Mouse (Mus musculus): ENCODE results near the gene Sbno2. TPM values are rescaled to one million over a fixed set of nuclear protein-coding genes. Genes with fewer than 3 reads are reported as not detected.

Gene Sbno2
- total and polyA plus RNA-seq, 3 experiments: 9.7 to 24.2 (median 22.6) TPM

DNA sequence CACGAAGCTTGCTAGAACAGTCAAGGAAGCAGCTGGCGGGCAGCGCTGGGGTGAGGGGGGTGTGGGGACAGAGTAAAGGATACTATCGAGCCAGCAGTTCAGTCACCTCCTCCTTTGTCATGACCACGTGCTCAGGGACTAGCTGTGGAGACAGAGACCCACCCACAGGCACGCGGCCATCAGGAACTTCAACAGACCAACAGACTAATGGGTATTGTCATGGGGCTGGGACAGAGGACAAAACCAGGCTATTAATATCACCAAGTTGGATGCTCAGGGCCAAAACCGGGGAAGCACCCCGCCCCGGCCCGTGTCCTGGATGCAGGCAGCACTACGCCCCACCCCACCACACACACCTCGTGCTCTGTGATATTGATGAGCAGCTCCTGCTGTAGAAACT lies 68.5 kb downstream of the Sbno2 start:
- H3K9ac ChIP-seq (ENCODE audit: insufficient read depth, low read depth): no peak overlapping the region
- no peaks in the 10 kb centered on the region for H3K9me3 ChIP-seq (replicated peaks; ENCODE audit: low read length)
- DNase-seq (ENCODE audit: extremely low read depth): no peak
- dilution Hi-C loops (cut with MboI; ENCODE audit: extremely low pct_ligation_motif_present, extremely low pct_unique_long_range_greater_than_20kb, low sequenced_read_pairs) (no loop called here), in situ Hi-C loops (cut with MboI; ENCODE audit: low pct_ligation_motif_present, low pct_unique_long_range_greater_than_20kb, low sequenced_read_pairs) (no loop called here)
- H3K4me2 ChIP-seq (ENCODE audit: insufficient read depth, low read depth, poor library complexity, severe bottlenecking): no peak overlapping the region
- H3K27ac ChIP-seq (ENCODE audit: insufficient read depth, low read depth): no peak overlapping the region
- peaks cover 35 to 50% of the 10 kb centered on the region in 2 experiments for H3K36me3 ChIP-seq (replicated peaks in 1 of 2; ENCODE audit: control insufficient read depth in 1 of 2, insufficient read depth in 1 of 2, low read length in 1 of 2)
- H3K79me2 ChIP-seq (replicated peaks; ENCODE audit: control insufficient read depth, extremely low read depth, insufficient read depth, poor library complexity, severe bottlenecking): peaks cover 20% of the 10 kb centered on the region
- no peaks in the 10 kb centered on the region for H3K27me3 ChIP-seq (replicated peaks)
- peaks cover 22 to 56% of the 10 kb centered on the region in 2 experiments for H3K4me1 ChIP-seq (ENCODE audit: control insufficient read depth in 1 of 2, insufficient read depth in 2 of 2)
- H3K4me3 ChIP-seq (replicated peaks in 1 of 3; ENCODE audit: low read depth in 2 of 3, low read length in 2 of 3, poor library complexity in 1 of 3): no peak overlapping the region
- TF ChIP-seq NRF1 (IDR thresholded peaks at IDR 0.05; ENCODE audit: low read depth, low read length) (no peak), MAX (IDR thresholded peaks at IDR 0.05; ENCODE audit: low read length) (no peak), TBP (conservative IDR thresholded peaks at IDR 0.05; ENCODE audit: low read depth, low read length) (no peak), ZKSCAN1 (IDR thresholded peaks at IDR 0.05; ENCODE audit: borderline replicate concordance, low read depth, low read length) (no peak), CHD2 (IDR thresholded peaks at IDR 0.05; ENCODE audit: low read length) (no peak), MAFK (IDR thresholded peaks at IDR 0.05; ENCODE audit: insufficient replicate concordance, low read length) (no peak), UBTF (IDR thresholded peaks at IDR 0.05; ENCODE audit: low read depth, low read length) (no peak), E2F4 (IDR thresholded peaks at IDR 0.05; ENCODE audit: insufficient replicate concordance, low read depth, low read length) (no peak)

DNA sequence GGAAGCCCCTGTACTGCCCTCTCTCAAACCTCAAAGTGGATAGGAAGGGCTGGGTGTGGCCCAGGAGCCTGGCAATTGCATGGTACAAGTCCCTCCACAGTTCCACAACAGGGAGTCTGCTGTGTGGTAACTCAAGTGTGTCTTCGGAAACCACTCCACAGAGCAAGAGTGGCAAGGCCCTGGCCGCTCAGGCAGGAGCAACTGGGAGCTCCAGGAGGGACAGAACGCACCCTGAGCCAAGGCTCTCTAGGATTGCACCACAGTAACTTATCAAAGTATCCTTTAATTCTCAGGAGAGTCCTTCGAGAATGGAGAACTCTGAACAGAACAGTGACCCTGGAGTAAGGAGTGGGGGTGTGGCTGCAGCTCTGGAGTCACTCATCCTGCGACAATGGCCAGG lies 69.7 kb downstream of the Sbno2 start:
- H3K36me3 ChIP-seq (replicated peaks in 1 of 2; ENCODE audit: control insufficient read depth in 1 of 2, insufficient read depth in 1 of 2, low read length in 1 of 2): peaks cover 44 to 61% of the 10 kb centered on the region in 2 experiments
- no peak overlapping the region for H3K27ac ChIP-seq (ENCODE audit: insufficient read depth, low read depth)
- H3K4me1 ChIP-seq (ENCODE audit: control insufficient read depth in 1 of 2, insufficient read depth in 2 of 2): peaks cover 32 to 68% of the 10 kb centered on the region in 2 experiments
- TF ChIP-seq ETS1 (conservative IDR thresholded peaks at IDR 0.05; ENCODE audit: low read depth, low read length): no peak
- TF ChIP-seq EP300 (IDR thresholded peaks at IDR 0.05; ENCODE audit: low read length): no peak
- no peak for TF ChIP-seq POLR2A (IDR thresholded peaks at IDR 0.05; ENCODE audit: low read depth, low read length)
- no peak for TF ChIP-seq E2F4 (IDR thresholded peaks at IDR 0.05; ENCODE audit: insufficient replicate concordance, low read depth, low read length)
- no peak for TF ChIP-seq TBP (conservative IDR thresholded peaks at IDR 0.05; ENCODE audit: low read depth, low read length)
- TF ChIP-seq TCF12 (IDR thresholded peaks at IDR 0.05; ENCODE audit: low read depth, low read length): no peak
- no peak for TF ChIP-seq MAFK (IDR thresholded peaks at IDR 0.05; ENCODE audit: insufficient replicate concordance, low read length)
- TF ChIP-seq UBTF (IDR thresholded peaks at IDR 0.05; ENCODE audit: low read depth, low read length): no peak
- no peak for TF ChIP-seq JUND (conservative IDR thresholded peaks at IDR 0.05; ENCODE audit: low read depth, low read length)
- no peak for TF ChIP-seq HCFC1 (IDR thresholded peaks at IDR 0.05; ENCODE audit: low read depth, low read length)
- TF ChIP-seq JUN (IDR thresholded peaks at IDR 0.05; ENCODE audit: insufficient read depth, low read depth, low read length): no peak
- TF ChIP-seq MXI1 (IDR thresholded peaks at IDR 0.05; ENCODE audit: low read depth, low read length): no peak
- no peak for TF ChIP-seq SIN3A (IDR thresholded peaks at IDR 0.05; ENCODE audit: low read length)
- no peak for TF ChIP-seq ZNF384 (IDR thresholded peaks at IDR 0.05; ENCODE audit: low read depth, low read length)
- no peak for TF ChIP-seq MEF2A (IDR thresholded peaks at IDR 0.05; ENCODE audit: borderline replicate concordance, low read depth, low read length)
- TF ChIP-seq USF2 (conservative IDR thresholded peaks at IDR 0.05; ENCODE audit: low read depth, low read length): no peak
- no peak for TF ChIP-seq ZMIZ1 (IDR thresholded peaks at IDR 0.05; ENCODE audit: low read depth, low read length)
- TF ChIP-seq USF1 (IDR thresholded peaks at IDR 0.05; ENCODE audit: low read depth, low read length): no peak
- TF ChIP-seq ZKSCAN1 (IDR thresholded peaks at IDR 0.05; ENCODE audit: borderline replicate concordance, low read depth, low read length): no peak
- no peak overlapping the region for H3K4me2 ChIP-seq (ENCODE audit: insufficient read depth, low read depth, poor library complexity, severe bottlenecking)
- no peak for DNase-seq (ENCODE audit: extremely low read depth)
- H3K27me3 ChIP-seq (replicated peaks): no peaks in the 10 kb centered on the region
- no peak overlapping the region for H3K9ac ChIP-seq (ENCODE audit: insufficient read depth, low read depth)
- in situ Hi-C loops (cut with MboI; ENCODE audit: low pct_ligation_motif_present, low pct_unique_long_range_greater_than_20kb, low sequenced_read_pairs) (no loop called here), dilution Hi-C loops (cut with MboI; ENCODE audit: extremely low pct_ligation_motif_present, extremely low pct_unique_long_range_greater_than_20kb, low sequenced_read_pairs) (no loop called here)
- H3K9me3 ChIP-seq (replicated peaks; ENCODE audit: low read length): no peaks in the 10 kb centered on the region
- H3K79me2 ChIP-seq (replicated peaks; ENCODE audit: control insufficient read depth, extremely low read depth, insufficient read depth, poor library complexity, severe bottlenecking): peaks cover 20% of the 10 kb centered on the region
- H3K4me3 ChIP-seq (replicated peaks in 1 of 3; ENCODE audit: low read depth in 2 of 3, low read length in 2 of 3, poor library complexity in 1 of 3): no peak overlapping the region

All from CH12.LX (cell line).